In the genomic region with DNA sequence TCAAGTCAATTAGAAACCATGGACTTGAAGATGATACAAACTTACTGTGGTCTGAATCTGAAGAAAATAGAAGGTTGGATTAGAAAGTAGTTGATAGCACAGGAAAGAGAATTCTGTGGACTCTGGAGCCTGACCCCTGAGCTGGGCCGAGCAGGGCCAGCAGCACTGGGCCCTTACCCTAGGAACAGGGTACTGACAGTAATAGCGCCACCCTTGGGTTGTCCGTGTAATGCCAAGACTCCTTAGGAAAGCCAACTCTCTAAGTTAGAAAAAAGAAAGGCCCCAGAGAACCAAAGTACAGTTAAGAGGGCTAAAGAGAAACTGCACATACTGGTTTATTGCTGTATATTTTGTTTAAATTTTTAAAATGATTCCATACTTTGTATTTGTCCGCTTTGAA, we compare ENCODE assay signal across 24 mouse cellular contexts.
A peak's percentile ranks its signal among the peaks of the same experiment; 100 is the strongest.
DNase-seq lines count a peak whose midpoint lies in the region; ATAC-seq and TF ChIP-seq lines count a peak whose summit lies in the region.
"Had no signal": no experiment of that assay in that cellular context is flagged by ENCODE, and none has a peak within 500 bp of the region (broad histone marks: within the 10 kb centered on the region; RNA-seq: fewer than 3 reads in every experiment).

No protein-coding gene starts in this region.

- no peaks in the 10 kb centered on the region for H3K4me1 ChIP-seq in lung, postnatal 0 days (ENCODE audit: insufficient read depth, low read depth, low read length)
- H3K4me1 ChIP-seq in stomach, postnatal 0 days (replicated peaks; ENCODE audit: control insufficient read depth, insufficient read depth) = no peaks in the 10 kb centered on the region
- H3K4me1 ChIP-seq: embryonic facial prominence, embryonic 12.5 days; kidney, embryonic 15.5 days; neural tube, embryonic 15.5 days had no signal

- ATAC-seq in lung, postnatal 0 days = no peak
- ATAC-seq in stomach, postnatal 0 days (ENCODE audit: low FRiP score, low TSS enrichment) = no peak
- ATAC-seq: inflammation-experienced regulatory T-cells, adult 6 months had no signal

- intact Hi-C loops in gastrocnemius, adult 2 months (cut with DNase I) = no loop called here

- no peak for DNase-seq in gastrocnemius, adult 2 months
- DNase-seq in gastrocnemius, adult 18-20 months (ENCODE audit: low spot score) = no peak
- DNase-seq in kidney, postnatal 25 days = peak; percentile 35 to 47
- no peak for DNase-seq in kidney, postnatal 10 days
- DNase-seq in lung, postnatal 0 days (ENCODE audit: low spot score) = no peak
- DNase-seq in lung, postnatal 36 days = no peak
- no peak for DNase-seq in stomach, postnatal 0 days (ENCODE audit: low spot score)
- DNase-seq in embryo, embryonic 9.5 days (ENCODE audit: extremely low spot score) = no peak
- DNase-seq: cerebellum, adult 18-20 months; cerebellum, postnatal 14 days; gastrocnemius, postnatal 14 days; heart, postnatal 36 days; lung, postnatal 10 days; right cerebral cortex, adult 18-20 months; right cerebral cortex, postnatal 4 days; thymus, adult 2 months; thymus, postnatal 4 days had no signal

- H3K27ac ChIP-seq in gastrocnemius, adult 2 months = no peak overlapping the region
- H3K27ac ChIP-seq in lung, postnatal 0 days (ENCODE audit: low read length) = no peak overlapping the region
- no peak overlapping the region for H3K27ac ChIP-seq in stomach, postnatal 0 days (replicated peaks)
- H3K27ac ChIP-seq: embryonic facial prominence, embryonic 12.5 days; heart, embryonic 15.5 days; hindbrain, embryonic 14.5 days; kidney, embryonic 15.5 days; neural tube, embryonic 15.5 days had no signal

- H3K4me3 ChIP-seq in gastrocnemius, adult 2 months = no peak overlapping the region
- H3K4me3 ChIP-seq in lung, postnatal 0 days (ENCODE audit: low read depth, low read length) = no peak overlapping the region
- no peak overlapping the region for H3K4me3 ChIP-seq in stomach, postnatal 0 days (ENCODE audit: low read depth, low read length)
- H3K4me3 ChIP-seq: embryonic facial prominence, embryonic 12.5 days; heart, embryonic 15.5 days; kidney, embryonic 15.5 days; neural tube, embryonic 15.5 days had no signal

- H3K27me3 ChIP-seq in lung, postnatal 0 days (replicated peaks; ENCODE audit: insufficient read depth, low read length) = no peaks in the 10 kb centered on the region
- no peaks in the 10 kb centered on the region for H3K27me3 ChIP-seq in stomach, postnatal 0 days (ENCODE audit: control insufficient read depth, insufficient read depth, low read length)
- H3K27me3 ChIP-seq: embryonic facial prominence, embryonic 12.5 days; heart, embryonic 15.5 days; kidney, embryonic 15.5 days; neural tube, embryonic 15.5 days had no signal

- peaks cover 58% of the 10 kb centered on the region for H3K36me3 ChIP-seq in lung, postnatal 0 days (ENCODE audit: insufficient read depth, low read length)
- peaks cover 23% of the 10 kb centered on the region for H3K36me3 ChIP-seq in stomach, postnatal 0 days (ENCODE audit: control insufficient read depth, insufficient read depth, low read length)

- H3K9me3 ChIP-seq in lung, postnatal 0 days (ENCODE audit: low read length) = no peaks in the 10 kb centered on the region
- no peaks in the 10 kb centered on the region for H3K9me3 ChIP-seq in stomach, postnatal 0 days (ENCODE audit: control insufficient read depth, low read length)
- H3K9me3 ChIP-seq: embryonic facial prominence, embryonic 12.5 days; heart, embryonic 15.5 days; kidney, embryonic 15.5 days; neural tube, embryonic 15.5 days had no signal

- no peak for TF ChIP-seq EP300 in lung, postnatal 0 days (IDR thresholded peaks at IDR 0.05)
- TF ChIP-seq EP300 in stomach, postnatal 0 days (optimal IDR thresholded peaks at IDR 0.05) = no peak

- 85% methylated on average over 4 of the region's 4 CpGs for WGBS in lung, postnatal 0 days
- 86% methylated on average over 4 of the region's 4 CpGs for WGBS in stomach, postnatal 0 days

- H3K4me2 ChIP-seq in lung, postnatal 0 days (replicated peaks; ENCODE audit: low read depth, low read length) = no peak overlapping the region
- H3K4me2 ChIP-seq in stomach, postnatal 0 days (replicated peaks; ENCODE audit: low read depth) = no peak overlapping the region
- H3K4me2 ChIP-seq: embryonic facial prominence, embryonic 12.5 days; heart, embryonic 15.5 days; hindbrain, embryonic 14.5 days; kidney, embryonic 15.5 days; midbrain, embryonic 11.5 days; neural tube, embryonic 15.5 days had no signal

- peak; percentile 49 for TF ChIP-seq CTCF in gastrocnemius, adult 2 months (IDR thresholded peaks at IDR 0.05)
- TF ChIP-seq CTCF in lung, postnatal 0 days (IDR thresholded peaks at IDR 0.05) = peak; percentile 33
- peak; percentile 30; the same call in 1 of the 2 replicates for TF ChIP-seq CTCF in stomach, postnatal 0 days (IDR thresholded peaks at IDR 0.05; ENCODE audit: low read depth)

- H3K9ac ChIP-seq in lung, postnatal 0 days (replicated peaks; ENCODE audit: low read depth) = no peak overlapping the region
- no peak overlapping the region for H3K9ac ChIP-seq in stomach, postnatal 0 days (ENCODE audit: low read length)
- H3K9ac ChIP-seq: embryonic facial prominence, embryonic 12.5 days; heart, embryonic 15.5 days; hindbrain, embryonic 14.5 days; kidney, embryonic 15.5 days; neural tube, embryonic 15.5 days had no signal

Comparison
In these comparisons a context has a peak if more than half of its experiments do, and no peak if none do; other contexts are left out.
1. DNase-seq: peak in kidney, postnatal 25 days (2 of 2); none in gastrocnemius, adult 2 months (single experiment), gastrocnemius, adult 18-20 months (single experiment), kidney, postnatal 10 days (single experiment), lung, postnatal 0 days (single experiment), lung, postnatal 36 days (single experiment), stomach, postnatal 0 days (single experiment) and embryo, embryonic 9.5 days (single experiment).
2. Peak in every context shown above with its lines, with median percentiles within 50 percentile points of each other: CTCF ChIP-seq.